Mouse (Mus musculus): ENCODE measurements around the gene Ccdc80.

Gene Ccdc80

GRCm38 (mm10) chr16:45118760-45119159 lies 25.6 kb downstream of the Ccdc80 start:
- no peak for DNase-seq

- DNase-seq = peak; percentile 87
Observed at GRCm38 (mm10) chr16:45120844-45121425, 27.7 kb downstream of the Ccdc80 start.

- DNase-seq = no peak
Observed at GRCm38 (mm10) chr16:45122571-45122970, 29.4 kb downstream of the Ccdc80 start.

GRCm38 (mm10) chr16:45124230-45125203 lies 31.3 kb downstream of the Ccdc80 start:
- no peak for DNase-seq

- DNase-seq = no peak
Observed at GRCm38 (mm10) chr16:45127936-45128710, 34.9 kb downstream of the Ccdc80 start.

- no peak for DNase-seq
Observed at GRCm38 (mm10) chr16:45141711-45142110, 48.5 kb downstream of the Ccdc80 start.

- no peak for DNase-seq
Observed at GRCm38 (mm10) chr16:45142565-45142964, 49.4 kb downstream of the Ccdc80 start.

- DNase-seq = no peak
Observed at GRCm38 (mm10) chr16:45145119-45145518, 51.9 kb downstream of the Ccdc80 start.

GRCm38 (mm10) chr16:45148488-45149082 lies 55.4 kb downstream of the Ccdc80 start:
- no peak for DNase-seq

- no peak for DNase-seq
Observed at GRCm38 (mm10) chr16:45154741-45155250, 61.6 kb downstream of the Ccdc80 start.

- DNase-seq = peak; percentile 83
Observed at GRCm38 (mm10) chr16:45158136-45158521, 64.9 kb downstream of the Ccdc80 start.

- peak; percentile 98 for DNase-seq
Observed at GRCm38 (mm10) chr16:45158522-45159388, 65.6 kb downstream of the Ccdc80 start, which contains the start of the genes Slc35a5 and Atg3. TSS of gene Slc35a5 (minus strand) at chr16:45158706. TSS of gene Atg3 (plus strand) at chr16:45158785.

GRCm38 (mm10) chr16:45159389-45159716 lies 66.2 kb downstream of the Ccdc80 start:
- DNase-seq = no peak
